Mouse (Mus musculus) common myeloid progenitor, adult 5-6 weeks (primary cell): ENCODE data around the gene Itih4. TPM values are rescaled to one million over a fixed set of nuclear protein-coding genes. Genes with fewer than 3 reads are reported as not detected.
A peak's percentile ranks its signal among the peaks of the same experiment; 100 is the strongest.

Experiments used
- ATAC-seq: replicated peaks from 2 replicates; pipeline ENCODE4 v1.8.0; 2016; ENCODE audit warnings: low read depth, mild to moderate bottlenecking, moderate TSS enrichment, inconsistent platforms; ENCODE audit not compliant: poor library complexity, severe bottlenecking
- total RNA-seq: library from RNA; stranded (forward); fragments of 200-1000, 187-1606 nt; gene quantifications from 2 replicates; pipeline ENCODE4 v1.2.3, GENCODE M21; 2017

Gene Itih4
- total RNA-seq, 1 experiment from 2014 or later, result not detected

- ATAC-seq, result no peak
Observed at GRCm38 (mm10) chr14:30877827-30878226, 8.4 kb upstream of the Itih4 start.

- ATAC-seq, result no peak
Observed at GRCm38 (mm10) chr14:30878958-30879571, 7.2 kb upstream of the Itih4 start, which contains the start of gene Mustn1. Gene Mustn1 (plus strand): TSS chr14:30879200.

- ATAC-seq, result no peak
Observed at GRCm38 (mm10) chr14:30879794-30880193, 6.5 kb upstream of the Itih4 start.

- ATAC-seq, result no peak
Observed at GRCm38 (mm10) chr14:30880251-30880650, 6.0 kb upstream of the Itih4 start.

GRCm38 (mm10) chr14:30880811-30881717 lies 5.2 kb upstream of the Itih4 start:
- peak; percentile 87 for ATAC-seq

- ATAC-seq, result no peak
Observed at GRCm38 (mm10) chr14:30881718-30882108, 4.6 kb upstream of the Itih4 start.

- ATAC-seq, result no peak
Observed at GRCm38 (mm10) chr14:30885298-30885697, 978 bp upstream of the Itih4 start.

- ATAC-seq, result peak; percentile 65
Observed at GRCm38 (mm10) chr14:30888271-30888732, 2.0 kb downstream of the Itih4 start.

- ATAC-seq, result no peak
Observed at GRCm38 (mm10) chr14:30899972-30900371, 13.7 kb downstream of the Itih4 start.

GRCm38 (mm10) chr14:30902628-30903027 lies 16.4 kb downstream of the Itih4 start:
- ATAC-seq, result no peak

GRCm38 (mm10) chr14:30903036-30903435 lies 16.8 kb downstream of the Itih4 start:
- no peak for ATAC-seq

GRCm38 (mm10) chr14:30904307-30904706 lies 18.0 kb downstream of the Itih4 start:
- ATAC-seq, result no peak

GRCm38 (mm10) chr14:30906001-30906400 lies 19.7 kb downstream of the Itih4 start:
- no peak for ATAC-seq

GRCm38 (mm10) chr14:30907814-30908265 lies 21.6 kb downstream of the Itih4 start:
- ATAC-seq, result peak; percentile 82

GRCm38 (mm10) chr14:30911141-30911540 lies 24.9 kb downstream of the Itih4 start:
- no peak for ATAC-seq

- ATAC-seq, result no peak
Observed at GRCm38 (mm10) chr14:30912641-30913040, 26.4 kb downstream of the Itih4 start.

GRCm38 (mm10) chr14:30913404-30913803 lies 27.1 kb downstream of the Itih4 start:
- ATAC-seq, result no peak

GRCm38 (mm10) chr14:30916516-30916915 lies 30.2 kb downstream of the Itih4 start:
- ATAC-seq, result no peak

- no peak for ATAC-seq
Observed at GRCm38 (mm10) chr14:30922053-30922670, 35.9 kb downstream of the Itih4 start.

- ATAC-seq, result no peak
Observed at GRCm38 (mm10) chr14:30923375-30924105, 37.3 kb downstream of the Itih4 start, which contains the start of gene Itih3. Gene Itih3 (minus strand): TSS chr14:30923760.
